Mouse (Mus musculus) 3134 (cell line): ENCODE results near the gene Rnf115.
"Not testable (repeated sequence)": the region's sequence is repeated elsewhere in the genome, so short reads cannot be mapped to it uniquely, and the experiment has no call there.

Experiments used
- DNase-seq: peaks from one replicate; pipeline ENCODE4 v3.0.0-alpha.2; 2011; ENCODE audit warnings: low spot score; ENCODE audit not compliant: insufficient read length; ENCODE audit errors: extremely low read depth

Rnf115 gene

GRCm38 (mm10) chr3:96727343-96727827, at the start of gene Rnf115, which contains the start of gene Polr3c:
Gene Rnf115 (plus strand): TSS chr3:96727664.
Gene Polr3c (minus strand): TSS chr3:96727628.
- DNase-seq, result peak; percentile 96

- no peak for DNase-seq
Observed at GRCm38 (mm10) chr3:96678456-96678855, 49.0 kb upstream of the Rnf115 start.

GRCm38 (mm10) chr3:96679159-96679674, 48.2 kb upstream of the Rnf115 start:
- DNase-seq, result peak; percentile 52

- no peak for DNase-seq
Observed at GRCm38 (mm10) chr3:96680269-96680956, 47.1 kb upstream of the Rnf115 start.

GRCm38 (mm10) chr3:96683496-96683895, 44.0 kb upstream of the Rnf115 start:
- no peak for DNase-seq

- DNase-seq, result no peak
Observed at GRCm38 (mm10) chr3:96684151-96684821, 43.2 kb upstream of the Rnf115 start.

- DNase-seq, result no peak
Observed at GRCm38 (mm10) chr3:96684822-96685156, 42.7 kb upstream of the Rnf115 start.

GRCm38 (mm10) chr3:96686057-96686456, 41.4 kb upstream of the Rnf115 start:
- not testable (repeated sequence) for DNase-seq

- DNase-seq, result no peak
Observed at GRCm38 (mm10) chr3:96688854-96689253, 38.6 kb upstream of the Rnf115 start.

- no peak for DNase-seq
Observed at GRCm38 (mm10) chr3:96690298-96690697, 37.2 kb upstream of the Rnf115 start.

GRCm38 (mm10) chr3:96692506-96692905, 35.0 kb upstream of the Rnf115 start:
- DNase-seq, result no peak

- no peak for DNase-seq
Observed at GRCm38 (mm10) chr3:96693579-96693978, 33.9 kb upstream of the Rnf115 start.

- peak; percentile 93 for DNase-seq
Observed at GRCm38 (mm10) chr3:96696198-96696765, 31.2 kb upstream of the Rnf115 start, which contains the start of gene Pias3. Gene Pias3 (plus strand): TSS chr3:96696384.

GRCm38 (mm10) chr3:96696766-96697732, 30.4 kb upstream of the Rnf115 start:
- peak; percentile 93 for DNase-seq

- no peak for DNase-seq
Observed at GRCm38 (mm10) chr3:96698993-96699690, 28.3 kb upstream of the Rnf115 start.

- no peak for DNase-seq
Observed at GRCm38 (mm10) chr3:96700376-96700775, 27.1 kb upstream of the Rnf115 start.

GRCm38 (mm10) chr3:96701003-96701402, 26.5 kb upstream of the Rnf115 start:
- no peak for DNase-seq

- no peak for DNase-seq
Observed at GRCm38 (mm10) chr3:96704778-96705177, 22.7 kb upstream of the Rnf115 start.

GRCm38 (mm10) chr3:96706217-96706616, 21.2 kb upstream of the Rnf115 start:
- DNase-seq, result no peak

- no peak for DNase-seq
Observed at GRCm38 (mm10) chr3:96706984-96707383, 20.5 kb upstream of the Rnf115 start.
